Mouse (Mus musculus): ENCODE data around the gene Xrcc4.

- TF ChIP-seq POLR2A (IDR thresholded peaks at IDR 0.05; ENCODE audit: low read depth, low read length) (peak; percentile 83), CTCF (IDR thresholded peaks at IDR 0.05; ENCODE audit: extremely low read depth, insufficient read length, insufficient replicate concordance, low read depth, low read length) (no peak)
These were observed at the start of gene Xrcc4, which contains the start of gene Tmem167 for GRCm38 (mm10) chr13:90088962-90089824.

Measured in small intestine, adult 2 months (tissue).